Mouse (Mus musculus) liver, embryonic 14.5 days (tissue): ENCODE measurements around the gene 2610507B11Rik. TPM values are rescaled to one million over a fixed set of nuclear protein-coding genes. Genes with fewer than 3 reads are reported as not detected.

Source experiments
- ATAC-seq: fragments of 200-750 bp; cut with Nextera tagmentation; 2 replicates; pipeline ENCODE4 v1.8.0; 2017; ENCODE audit warnings: moderate number of reproducible peaks, mild to moderate bottlenecking, moderate library complexity; ENCODE audit not compliant: insufficient read depth
- DNase-seq, 3 experiments: peaks; one replicate each; pipeline ENCODE4 v3.0.0-alpha.2; 2012 to 2013; ENCODE audit warnings: low read depth in 3 of 3, low spot score in 3 of 3
- H3K27ac ChIP-seq: fragments of 300-500 bp; sonication (generic); 2 replicates; pipeline ENCODE4 v1.5.1; 2014; ENCODE audit warnings: moderate library complexity, mild to moderate bottlenecking, control low read depth, inconsistent platforms
- H3K27me3 ChIP-seq: fragments of 300-500 bp; sonication (generic); 2 replicates; pipeline ENCODE4 v1.6.1; 2014; ENCODE audit warnings: mild to moderate bottlenecking, low read length, moderate library complexity; ENCODE audit not compliant: control insufficient read depth, insufficient read depth
- H3K36me3 ChIP-seq: fragments of 300-500 bp; sonication (generic); replicated peaks from 2 replicates; pipeline ENCODE4 v1.6.1; 2014; ENCODE audit warnings: low read depth; ENCODE audit not compliant: control insufficient read depth, insufficient read depth
- H3K4me1 ChIP-seq, 2 experiments: fragments of 200-500 bp in 1 of 2; fragments of 300-500 bp in 1 of 2; sonication (generic) in 1 of 2; replicated peaks; 2 replicates each; pipeline ENCODE4 v1.6.1; 2012 to 2014; ENCODE audit warnings: antibody characterized with exemption in 1 of 2, inconsistent platforms in 1 of 2, low read length in 1 of 2; ENCODE audit not compliant: control insufficient read depth in 2 of 2, insufficient read depth in 2 of 2
- H3K4me2 ChIP-seq: fragments of 300-500 bp; sonication (generic); 2 replicates; pipeline ENCODE4 v1.6.1; 2014; ENCODE audit warnings: low read depth, mild to moderate bottlenecking, control low read depth, moderate library complexity
- H3K4me3 ChIP-seq, 2 experiments: fragments of 200-500 bp in 1 of 2; fragments of 300-500 bp in 1 of 2; sonication (generic) in 1 of 2; 2 replicates each; pipeline ENCODE4 v1.5.1; 2012 to 2014; ENCODE audit warnings: low read depth in 2 of 2, low read length in 2 of 2, mild to moderate bottlenecking in 2 of 2, control low read depth in 1 of 2, inconsistent platforms in 1 of 2, moderate library complexity in 1 of 2; ENCODE audit not compliant: insufficient read depth in 1 of 2
- H3K9ac ChIP-seq: fragments of 300-500 bp; sonication (generic); replicated peaks from 2 replicates; pipeline ENCODE4 v1.6.1; 2014; ENCODE audit warnings: mild to moderate bottlenecking, control low read depth, moderate library complexity
- H3K9me3 ChIP-seq: fragments of 300-500 bp; sonication (generic); 2 replicates; pipeline ENCODE4 v1.6.1; 2016; ENCODE audit warnings: low read length, mixed read lengths; ENCODE audit not compliant: control insufficient read depth
- CTCF ChIP-seq: IDR thresholded peaks from 2 replicates; pipeline ENCODE4 v1.5.1; 2016; ENCODE audit warnings: antibody characterized with exemption, low read depth, control low read depth
- EP300 ChIP-seq: IDR thresholded peaks from 2 replicates; pipeline ENCODE4 v1.6.1; 2016; ENCODE audit warnings: antibody characterized with exemption, low read depth
- WGBS: fragments of 180-500 bp; shearing (Covaris S2); extraction: QIAGEN DNeasy Blood & Tissue Kit; methylation state at CpG from one replicate; pipeline ENCODE4 v1.1.7; 2014; ENCODE audit not compliant: insufficient replicate concordance; 5-methylcytosine and 5-hydroxymethylcytosine counted together
- polyA plus RNA-seq, 2 experiments: library from polyadenylated mRNA; depleted of rRNA in 1 of 2; stranded (reverse) in 1 of 2; unstranded in 1 of 2; fragments of >200 nt; fragmentation: Nextera tagmentation in 1 of 2; extraction: Ambion mirVana in 1 of 2; gene quantifications; 2 replicates each; pipeline versions ENCODE4 v1.2.1 to v1.2.3; 2012 to 2014

The 2610507B11Rik gene
- polyA plus RNA-seq (2012; rRNA removed), result 17.3 and 20.5 TPM in 2 replicates
- polyA plus RNA-seq (2014; fragmentation: Nextera tagmentation; extraction: Ambion mirVana), result 26.5 and 32.8 TPM in 2 replicates

DNA sequence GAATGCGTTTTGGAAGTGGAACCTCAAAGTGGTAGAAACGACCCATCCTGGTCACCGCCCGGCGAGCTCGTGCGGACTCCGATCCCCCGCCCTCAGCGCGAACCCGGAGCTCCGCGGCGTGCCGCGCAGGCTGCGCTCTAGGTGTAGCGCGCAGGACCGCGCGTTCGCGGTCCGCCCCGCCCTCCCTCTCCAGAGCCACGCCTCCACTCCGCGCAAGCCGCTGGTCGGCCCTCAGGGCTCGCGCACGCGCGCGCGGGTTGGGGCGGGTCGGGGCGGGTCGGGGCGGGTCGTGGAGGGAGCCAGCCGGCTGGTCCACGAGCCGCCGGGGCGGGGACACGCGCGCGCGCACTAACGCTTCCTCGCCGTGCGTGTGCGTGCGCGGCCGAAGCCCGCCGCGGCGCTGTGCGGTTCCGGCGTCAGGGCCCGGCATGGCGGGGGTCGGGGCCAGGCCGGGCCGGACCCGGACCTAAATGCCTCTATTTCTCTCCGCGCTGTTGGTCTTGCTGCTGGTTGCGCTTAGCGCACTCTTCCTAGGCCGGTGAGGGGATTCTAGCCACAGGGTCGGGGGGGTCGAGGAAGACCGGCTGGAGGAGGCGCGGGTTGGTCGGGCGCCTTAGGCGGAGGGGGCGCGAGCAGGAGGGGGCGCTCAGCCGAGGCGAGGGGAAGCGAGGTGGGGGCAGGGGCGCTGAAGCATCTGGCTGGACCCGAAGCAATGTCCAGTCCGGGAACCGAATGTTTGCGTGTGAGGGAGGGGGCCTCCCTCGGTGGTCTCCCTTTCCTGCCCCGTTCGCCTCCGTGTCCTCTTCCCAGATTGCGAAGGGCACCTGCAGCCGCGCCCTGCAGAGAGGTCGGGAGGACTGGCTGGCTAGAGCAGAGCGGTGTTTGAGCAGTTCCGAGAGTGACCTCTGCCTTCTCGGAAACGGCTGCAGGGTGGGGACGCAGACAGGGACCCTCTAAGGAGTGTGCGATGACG, at the start of gene 2610507B11Rik:
Gene 2610507B11Rik (plus strand): TSS at position 373 of the 973 bp plus-strand sequence.
- peak within 1 kb of the TSS; percentile 87 for H3K4me2 ChIP-seq

DNA sequence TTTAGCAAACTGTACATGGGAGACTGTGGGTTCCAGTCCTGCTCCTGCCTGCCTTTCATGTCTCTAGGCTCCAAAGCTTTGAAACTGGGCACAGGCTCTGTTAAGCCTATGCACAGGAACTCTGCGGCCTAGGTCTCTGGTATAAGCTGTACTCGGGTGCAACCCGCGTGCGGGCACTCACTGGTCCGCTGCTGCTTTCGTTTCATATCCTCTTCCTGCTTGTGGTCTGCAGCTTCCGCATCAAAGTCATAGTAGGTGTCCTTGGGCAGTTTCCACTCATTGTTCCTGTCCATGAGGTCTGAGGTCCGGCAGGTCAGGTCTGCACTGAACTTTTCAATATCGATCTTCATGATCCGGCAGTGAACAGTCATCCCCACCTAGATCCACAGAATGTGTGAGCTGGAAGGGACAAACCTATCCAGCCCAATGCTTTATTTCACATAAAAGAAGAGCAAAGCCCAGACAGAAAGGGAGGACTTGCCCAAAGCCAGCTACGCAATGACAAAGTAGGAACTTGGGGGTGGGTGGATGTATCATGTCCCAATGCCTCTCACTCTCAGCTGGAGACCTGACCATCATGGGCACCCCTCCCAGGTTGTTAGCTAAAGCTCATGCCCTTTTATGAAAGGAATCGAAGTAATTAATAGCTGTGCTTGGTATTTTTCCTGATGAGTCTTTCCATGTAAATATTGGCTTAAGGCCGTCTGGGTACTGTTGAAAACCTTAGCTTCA, 48.3 kb upstream of the 2610507B11Rik start:
- 65% methylated on average over 14 of the region's 14 CpGs for WGBS
- no peak for TF ChIP-seq EP300
- no peak for TF ChIP-seq CTCF
- no peak overlapping the region for H3K9ac ChIP-seq
- H3K36me3 ChIP-seq, result peaks cover 87% of the 10 kb centered on the region
- no peak overlapping the region for H3K4me2 ChIP-seq
- H3K27ac ChIP-seq, result no peak overlapping the region
- H3K9me3 ChIP-seq, result no peaks in the 10 kb centered on the region
- H3K4me3 ChIP-seq, result no peak overlapping the region
- DNase-seq (no peak), ATAC-seq (no peak)
- H3K4me1 ChIP-seq, result no peaks in the 10 kb centered on the region
- H3K27me3 ChIP-seq, result no peaks in the 10 kb centered on the region

More for the DNA sequence above, at the start of gene 2610507B11Rik:
- peak; percentile 95 for ATAC-seq
- no peaks in the 10 kb centered on the region for H3K9me3 ChIP-seq
- peaks cover 26% of the 10 kb centered on the region for H3K36me3 ChIP-seq
- under 1% methylated on average over 100 of the region's 115 CpGs for WGBS
- H3K4me1 ChIP-seq, result peaks cover 0 to 4% of the 10 kb centered on the region in 2 experiments; a peak in 1 of 4 replicates
- H3K27me3 ChIP-seq, result no peaks in the 10 kb centered on the region
- DNase-seq, result peak; percentile 85 to 89 (median 88)
- TF ChIP-seq EP300, result no peak
- TF ChIP-seq CTCF, result no peak; the same call in 1 of the 2 replicates
- peak within 1 kb of the TSS; percentile 71 for H3K9ac ChIP-seq
- peak within 1 kb of the TSS; percentile 68 to 74 for H3K4me3 ChIP-seq
- H3K27ac ChIP-seq, result peak within 1 kb of the TSS; percentile 55

DNA sequence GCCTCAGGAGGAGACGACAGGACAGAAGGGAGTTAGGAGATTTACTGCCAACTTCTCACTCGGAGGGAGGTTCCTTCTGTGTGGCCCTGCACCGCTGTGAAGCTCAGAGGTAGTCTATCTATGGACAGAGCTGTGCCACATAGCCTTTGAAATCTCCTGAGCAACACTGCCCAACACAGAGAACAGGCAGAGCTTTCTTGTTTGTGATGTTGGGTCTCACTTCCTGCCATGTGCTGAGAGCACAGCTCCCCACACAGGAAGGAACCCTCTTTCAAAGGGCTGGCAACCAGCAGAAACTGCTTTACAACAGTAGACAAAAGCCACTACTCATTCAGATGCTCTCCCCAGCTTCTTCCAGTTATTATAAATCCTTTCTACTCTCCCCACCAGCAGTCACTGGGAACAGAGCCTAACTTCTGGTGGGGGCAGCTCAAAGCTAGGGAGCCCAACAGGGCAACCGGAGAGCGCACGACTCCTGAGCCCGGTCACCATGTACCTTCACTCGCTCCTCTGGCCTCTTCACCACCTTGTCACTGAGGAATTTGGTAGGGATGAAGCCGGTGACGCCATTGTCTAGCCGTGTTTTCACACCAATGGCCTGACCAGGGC, 45.7 kb upstream of the 2610507B11Rik start:
- Histone ChIP-seq H3K4me2 (no peak overlapping the region), H3K4me1 (no peaks in the 10 kb centered on the region), H3K4me3 (no peak overlapping the region), H3K9ac (no peak overlapping the region), H3K36me3 (peaks cover 89% of the 10 kb centered on the region), H3K9me3 (no peaks in the 10 kb centered on the region), H3K27me3 (no peaks in the 10 kb centered on the region), H3K27ac (no peak overlapping the region)
- TF ChIP-seq EP300 (no peak), CTCF (no peak)
- DNase-seq, result no peak
- no peak for ATAC-seq
- 85% methylated on average over 11 of the region's 11 CpGs for WGBS

DNA sequence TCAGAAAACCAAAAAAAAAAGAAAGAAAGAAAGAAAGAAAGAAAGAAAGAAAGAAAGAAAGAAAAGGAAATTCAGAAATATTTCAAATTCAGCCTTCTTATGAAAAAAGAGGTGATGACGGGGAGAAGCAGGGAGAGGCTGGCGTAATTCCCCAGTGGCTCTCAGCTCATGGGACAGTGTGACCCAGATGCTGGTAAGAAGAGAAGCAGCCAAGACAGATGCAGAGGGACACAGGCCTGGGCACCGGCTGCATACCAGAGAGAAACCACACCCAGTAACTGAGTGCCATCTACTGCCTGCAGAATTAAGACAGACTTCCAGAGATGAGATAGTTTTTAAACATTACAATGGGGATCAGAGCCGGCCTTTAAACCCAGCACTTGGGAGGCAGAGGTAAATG, 38.0 kb upstream of the 2610507B11Rik start:
- H3K4me2 ChIP-seq, result no peak overlapping the region
- H3K9ac ChIP-seq, result no peak overlapping the region
- ATAC-seq, result no peak
- peaks cover 83% of the 10 kb centered on the region for H3K36me3 ChIP-seq
- no peak overlapping the region for H3K27ac ChIP-seq
- H3K4me3 ChIP-seq, result no peak overlapping the region
- no peak for DNase-seq
- 82% methylated on average over 4 of the region's 4 CpGs for WGBS
- TF ChIP-seq CTCF, result no peak
- no peak for TF ChIP-seq EP300
- no peaks in the 10 kb centered on the region for H3K9me3 ChIP-seq
- H3K4me1 ChIP-seq, result no peaks in the 10 kb centered on the region
- H3K27me3 ChIP-seq, result no peaks in the 10 kb centered on the region
